Mouse (Mus musculus): ENCODE results near the gene Tm4sf1. TPM values are rescaled to one million over a fixed set of nuclear protein-coding genes. Genes with fewer than 3 reads are reported as not detected.

Gene Tm4sf1
- polyA plus RNA-seq, 1 experiment = 119 TPM

DNA sequence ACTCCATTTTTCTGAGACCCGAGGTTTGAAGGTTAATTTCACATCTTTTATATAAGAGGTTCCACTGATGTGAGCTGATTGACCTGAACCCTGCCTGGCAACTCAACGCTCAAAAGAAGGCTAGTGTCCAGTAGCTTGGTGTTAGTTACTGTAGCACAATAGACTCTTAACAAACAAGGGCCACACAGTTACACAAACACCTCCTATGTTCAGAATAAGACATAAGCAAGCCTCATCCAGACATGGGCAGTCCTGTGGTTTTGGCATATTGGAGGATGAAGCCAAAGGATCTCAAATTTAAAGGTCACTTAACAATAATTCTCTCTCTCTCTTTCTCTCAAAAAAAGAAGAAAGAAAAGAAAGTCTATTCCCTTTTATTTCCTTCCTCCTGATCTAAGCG, 1.7 kb upstream of the Tm4sf1 start:
- Histone ChIP-seq H3K4me2 (ENCODE audit: low read depth) (peak overlapping the region; percentile 78), H3K4me3 (peak overlapping the region; percentile 0), H3K79me2 (ENCODE audit: control insufficient read depth, insufficient read depth) (no peaks in the 10 kb centered on the region), H3ac (ENCODE audit: control insufficient read depth, insufficient read length) (no peak overlapping the region), H3K27me3 (ENCODE audit: control insufficient read depth, insufficient read depth, insufficient read length) (no peaks in the 10 kb centered on the region), H3K36me3 (ENCODE audit: control insufficient read depth, insufficient read depth) (no peaks in the 10 kb centered on the region)
- TF ChIP-seq USF1 (IDR thresholded peaks at IDR 0.05; ENCODE audit: low read depth) (no peak), POLR2AphosphoS2 (IDR thresholded peaks at IDR 0.05; ENCODE audit: insufficient read length, low read depth) (no peak), TCF3 (IDR thresholded peaks at IDR 0.05; ENCODE audit: insufficient read length, low read depth) (no peak), POLR2A (IDR thresholded peaks at IDR 0.05; ENCODE audit: insufficient read length, low read depth) (no peak), MYOG (IDR thresholded peaks at IDR 0.05; ENCODE audit: control insufficient read depth in 1 of 3, insufficient read depth in 1 of 3, insufficient read length in 2 of 3, low read depth in 2 of 3) (no peak), SRF (IDR thresholded peaks at IDR 0.05; ENCODE audit: control insufficient read depth, insufficient read length, low read depth) (no peak), CEBPB (IDR thresholded peaks at IDR 0.05; ENCODE audit: insufficient read depth, poor library complexity, severe bottlenecking) (no peak), MAX (IDR thresholded peaks at IDR 0.05; ENCODE audit: low read depth) (no peak), TCF12 (IDR thresholded peaks at IDR 0.05; ENCODE audit: insufficient read depth, poor library complexity, severe bottlenecking) (no peak), REST (IDR thresholded peaks at IDR 0.05; ENCODE audit: insufficient read depth, insufficient read length) (no peak), E2F4 (IDR thresholded peaks at IDR 0.05; ENCODE audit: insufficient read depth) (no peak), MYOD1 (IDR thresholded peaks at IDR 0.05; ENCODE audit: control insufficient read depth in 1 of 3, insufficient read length in 2 of 3, low read depth in 2 of 3) (no peak)

GRCm38 (mm10) chr3:57302886-57303285, 1.1 kb upstream of the Tm4sf1 start:
- Histone ChIP-seq H3K4me2 (ENCODE audit: low read depth) (peak overlapping the region; percentile 78), H3K4me3 (no peak overlapping the region), H3K79me2 (ENCODE audit: control insufficient read depth, insufficient read depth) (no peaks in the 10 kb centered on the region), H3K36me3 (ENCODE audit: control insufficient read depth, insufficient read depth) (no peaks in the 10 kb centered on the region), H3ac (ENCODE audit: control insufficient read depth, insufficient read length) (no peak overlapping the region), H3K27me3 (ENCODE audit: control insufficient read depth, insufficient read depth, insufficient read length) (no peaks in the 10 kb centered on the region)
- no peak for TF ChIP-seq MYOG (IDR thresholded peaks at IDR 0.05; ENCODE audit: control insufficient read depth in 1 of 3, insufficient read depth in 1 of 3, insufficient read length in 2 of 3, low read depth in 2 of 3)
- TF ChIP-seq TCF3 (IDR thresholded peaks at IDR 0.05; ENCODE audit: insufficient read length, low read depth) = no peak
- no peak for TF ChIP-seq TCF12 (IDR thresholded peaks at IDR 0.05; ENCODE audit: insufficient read depth, poor library complexity, severe bottlenecking)
- no peak for TF ChIP-seq REST (IDR thresholded peaks at IDR 0.05; ENCODE audit: insufficient read depth, insufficient read length)
- no peak for TF ChIP-seq USF1 (IDR thresholded peaks at IDR 0.05; ENCODE audit: low read depth)
- no peak for TF ChIP-seq CEBPB (IDR thresholded peaks at IDR 0.05; ENCODE audit: insufficient read depth, poor library complexity, severe bottlenecking)
- TF ChIP-seq MAX (IDR thresholded peaks at IDR 0.05; ENCODE audit: low read depth) = no peak
- no peak for TF ChIP-seq E2F4 (IDR thresholded peaks at IDR 0.05; ENCODE audit: insufficient read depth)
- no peak for TF ChIP-seq POLR2AphosphoS2 (IDR thresholded peaks at IDR 0.05; ENCODE audit: insufficient read length, low read depth)
- TF ChIP-seq POLR2A (IDR thresholded peaks at IDR 0.05; ENCODE audit: insufficient read length, low read depth) = no peak
- TF ChIP-seq MYOD1 (IDR thresholded peaks at IDR 0.05; ENCODE audit: control insufficient read depth in 1 of 3, insufficient read length in 2 of 3, low read depth in 2 of 3) = no peak
- no peak for TF ChIP-seq SRF (IDR thresholded peaks at IDR 0.05; ENCODE audit: control insufficient read depth, insufficient read length, low read depth)

- Histone ChIP-seq H3K79me2 (ENCODE audit: control insufficient read depth, insufficient read depth) (no peaks in the 10 kb centered on the region), H3K4me2 (ENCODE audit: low read depth) (no peak overlapping the region), H3K36me3 (ENCODE audit: control insufficient read depth, insufficient read depth) (no peaks in the 10 kb centered on the region), H3K27me3 (ENCODE audit: control insufficient read depth, insufficient read depth, insufficient read length) (no peaks in the 10 kb centered on the region), H3ac (ENCODE audit: control insufficient read depth, insufficient read length) (no peak overlapping the region), H3K4me3 (no peak overlapping the region)
- TF ChIP-seq POLR2AphosphoS2 (IDR thresholded peaks at IDR 0.05; ENCODE audit: insufficient read length, low read depth) (no peak), USF1 (IDR thresholded peaks at IDR 0.05; ENCODE audit: low read depth) (no peak), E2F4 (IDR thresholded peaks at IDR 0.05; ENCODE audit: insufficient read depth) (no peak), TCF3 (IDR thresholded peaks at IDR 0.05; ENCODE audit: insufficient read length, low read depth) (no peak), MYOD1 (IDR thresholded peaks at IDR 0.05; ENCODE audit: control insufficient read depth in 1 of 3, insufficient read length in 2 of 3, low read depth in 2 of 3) (no peak), MYOG (IDR thresholded peaks at IDR 0.05; ENCODE audit: control insufficient read depth in 1 of 3, insufficient read depth in 1 of 3, insufficient read length in 2 of 3, low read depth in 2 of 3) (no peak), CEBPB (IDR thresholded peaks at IDR 0.05; ENCODE audit: insufficient read depth, poor library complexity, severe bottlenecking) (no peak), TCF12 (IDR thresholded peaks at IDR 0.05; ENCODE audit: insufficient read depth, poor library complexity, severe bottlenecking) (no peak), POLR2A (IDR thresholded peaks at IDR 0.05; ENCODE audit: insufficient read length, low read depth) (no peak), SRF (IDR thresholded peaks at IDR 0.05; ENCODE audit: control insufficient read depth, insufficient read length, low read depth) (no peak), REST (IDR thresholded peaks at IDR 0.05; ENCODE audit: insufficient read depth, insufficient read length) (no peak), MAX (IDR thresholded peaks at IDR 0.05; ENCODE audit: low read depth) (no peak)
These were observed 422 bp downstream of the Tm4sf1 start for GRCm38 (mm10) chr3:57301366-57301765.

- Histone ChIP-seq H3K36me3 (ENCODE audit: control insufficient read depth, insufficient read depth) (no peaks in the 10 kb centered on the region), H3K4me3 (no peak overlapping the region), H3K27me3 (ENCODE audit: control insufficient read depth, insufficient read depth, insufficient read length) (no peaks in the 10 kb centered on the region), H3ac (ENCODE audit: control insufficient read depth, insufficient read length) (no peak overlapping the region), H3K4me2 (ENCODE audit: low read depth) (no peak overlapping the region), H3K79me2 (ENCODE audit: control insufficient read depth, insufficient read depth) (peaks cover 14% of the 10 kb centered on the region)
- TF ChIP-seq POLR2AphosphoS2 (IDR thresholded peaks at IDR 0.05; ENCODE audit: insufficient read length, low read depth) (no peak), SRF (IDR thresholded peaks at IDR 0.05; ENCODE audit: control insufficient read depth, insufficient read length, low read depth) (no peak), TCF3 (IDR thresholded peaks at IDR 0.05; ENCODE audit: insufficient read length, low read depth) (no peak), REST (IDR thresholded peaks at IDR 0.05; ENCODE audit: insufficient read depth, insufficient read length) (no peak), CEBPB (IDR thresholded peaks at IDR 0.05; ENCODE audit: insufficient read depth, poor library complexity, severe bottlenecking) (no peak), E2F4 (IDR thresholded peaks at IDR 0.05; ENCODE audit: insufficient read depth) (no peak), MYOG (IDR thresholded peaks at IDR 0.05; ENCODE audit: control insufficient read depth in 1 of 3, insufficient read depth in 1 of 3, insufficient read length in 2 of 3, low read depth in 2 of 3) (no peak), USF1 (IDR thresholded peaks at IDR 0.05; ENCODE audit: low read depth) (no peak), MAX (IDR thresholded peaks at IDR 0.05; ENCODE audit: low read depth) (no peak), MYOD1 (IDR thresholded peaks at IDR 0.05; ENCODE audit: control insufficient read depth in 1 of 3, insufficient read length in 2 of 3, low read depth in 2 of 3) (no peak)
These were observed 3.8 kb downstream of the Tm4sf1 start for GRCm38 (mm10) chr3:57297991-57298390.
